Mouse (Mus musculus) layer of hippocampus, adult 2 months (tissue): ENCODE data around the gene Cfap54. TPM values are rescaled to one million over a fixed set of nuclear protein-coding genes. Genes with fewer than 3 reads are reported as not detected.

Experiments
- DNase-seq, 2 experiments: peaks; one replicate each; pipeline ENCODE4 v3.0.0; 2022; ENCODE audit warnings: low spot score in 2 of 2
- H3K27ac ChIP-seq: fragments of 200-600 bp; 2 replicates; pipeline ENCODE4 v1.8.1; 2022
- H3K4me3 ChIP-seq: fragments of 200-600 bp; 2 replicates; pipeline ENCODE4 v1.8.1; 2022; ENCODE audit warnings: mild to moderate bottlenecking
- CTCF ChIP-seq: fragments of 200-600 bp; conservative IDR thresholded peaks from 2 replicates; pipeline ENCODE4 v1.8.1; 2022; ENCODE audit warnings: antibody characterized with exemption, mild to moderate bottlenecking, moderate library complexity
- total RNA-seq, 2 experiments: library from RNA; stranded (reverse); gene quantifications; 2 replicates each; pipeline ENCODE4 v1.2.3; 2021

The Cfap54 gene
- total RNA-seq, 2 experiments from 2014 or later: 20.7 to 22.9 TPM

DNA sequence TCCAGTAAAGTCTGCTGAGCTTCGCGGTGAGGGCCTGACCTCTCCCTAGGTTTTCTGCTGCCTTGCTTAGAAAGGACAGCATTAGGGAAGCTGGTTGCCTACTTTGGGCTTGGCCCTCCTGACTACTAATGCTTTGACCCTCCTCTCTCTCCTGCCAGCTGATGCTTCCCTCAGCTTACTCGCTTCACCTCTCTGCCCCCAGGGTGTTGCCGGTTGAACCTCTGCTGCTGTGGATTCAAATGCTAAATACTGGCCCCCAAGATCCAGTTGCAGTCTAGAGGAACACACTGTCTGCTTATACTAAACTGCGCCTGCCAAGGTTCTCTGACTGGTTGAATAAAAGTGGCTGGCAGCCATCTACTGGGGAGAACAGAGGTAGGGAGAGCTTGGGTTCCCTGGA, 263.2 kb downstream of the Cfap54 start:
- no peak for TF ChIP-seq CTCF
- DNase-seq: no peak
- Histone ChIP-seq H3K4me3 (no peak overlapping the region), H3K27ac (no peak overlapping the region)

DNA sequence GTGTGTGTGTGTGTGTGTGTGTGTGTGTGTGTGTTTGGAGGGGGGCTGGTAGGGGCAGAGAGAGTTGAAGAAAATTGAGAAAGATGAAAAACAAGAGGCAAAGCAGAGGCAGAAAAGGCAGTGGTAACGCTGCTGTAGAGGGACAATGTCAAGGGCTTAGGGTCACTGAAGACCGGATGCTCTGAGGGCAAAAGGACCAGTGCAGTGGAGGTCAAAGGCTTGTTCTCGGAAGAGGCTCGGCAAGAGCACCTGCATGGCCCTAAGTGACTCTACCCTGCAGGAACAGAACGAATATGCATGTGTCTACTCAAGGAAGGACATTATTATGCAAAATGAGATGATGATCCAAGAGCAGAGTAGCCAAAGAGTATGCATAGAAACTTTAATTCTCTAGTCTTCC, 264.5 kb downstream of the Cfap54 start:
- no peak overlapping the region for H3K4me3 ChIP-seq
- TF ChIP-seq CTCF: no peak
- no peak overlapping the region for H3K27ac ChIP-seq
- DNase-seq: no peak

- DNase-seq: no peak
- TF ChIP-seq CTCF: no peak
- Histone ChIP-seq H3K27ac (no peak overlapping the region), H3K4me3 (no peak overlapping the region)
Observed at GRCm38 (mm10) chr10:92810894-92811293, 270.5 kb downstream of the Cfap54 start.

DNA sequence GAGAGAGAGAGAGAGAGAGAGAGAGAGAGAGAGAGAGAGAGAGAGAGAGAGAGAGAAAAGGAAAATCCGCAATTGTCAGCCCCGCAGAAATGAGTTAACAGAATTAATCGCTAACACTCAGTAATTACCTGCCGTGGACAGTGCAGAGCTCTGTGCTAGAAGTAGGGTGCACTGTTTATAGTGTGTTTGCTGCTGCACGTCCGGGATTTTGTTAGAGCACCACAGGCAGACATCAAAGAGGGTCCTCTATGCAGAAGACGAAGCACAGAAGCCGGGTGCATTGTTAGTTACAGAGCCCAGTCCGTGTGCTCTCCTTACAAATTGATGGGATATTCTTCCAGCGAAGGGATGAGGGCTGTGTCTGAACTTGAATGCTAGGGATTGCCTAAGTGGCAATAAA, 289.5 kb downstream of the Cfap54 start:
- no peak for TF ChIP-seq CTCF
- no peak overlapping the region for H3K27ac ChIP-seq
- DNase-seq: no peak
- no peak overlapping the region for H3K4me3 ChIP-seq

GRCm38 (mm10) chr10:92791531-92791900, 289.9 kb downstream of the Cfap54 start:
- Histone ChIP-seq H3K4me3 (no peak overlapping the region), H3K27ac (no peak overlapping the region)
- no peak for TF ChIP-seq CTCF
- no peak for DNase-seq

DNA sequence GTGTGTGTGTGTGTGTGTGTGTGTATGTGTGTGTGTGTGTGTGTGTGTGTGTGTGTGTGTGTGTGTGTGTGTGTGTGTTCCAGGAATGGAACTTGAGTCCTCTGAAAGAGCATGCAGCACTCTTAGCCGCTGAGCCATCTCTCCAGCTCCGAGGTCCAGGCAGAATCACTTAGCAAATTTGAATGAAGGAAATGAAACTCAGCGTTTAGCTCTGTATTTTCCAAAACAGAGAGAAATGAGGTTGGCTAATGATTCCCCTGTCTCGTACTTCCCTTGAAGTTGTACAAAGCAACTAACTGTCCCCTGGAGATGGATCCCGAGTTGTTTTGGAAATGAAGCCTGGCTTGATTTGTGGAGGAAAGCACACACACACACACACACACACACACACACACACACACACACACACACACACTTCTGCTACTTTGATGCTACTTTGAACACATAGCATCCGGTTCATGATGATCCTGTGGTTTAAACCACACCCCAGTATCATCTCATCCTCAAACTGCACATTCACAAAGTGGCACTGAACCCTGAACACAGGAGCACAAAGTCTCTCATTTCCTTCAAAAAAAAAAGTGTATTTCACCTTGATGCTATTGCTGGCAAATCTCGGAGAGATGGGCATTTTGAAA, 290.4 kb downstream of the Cfap54 start:
- DNase-seq: no peak
- TF ChIP-seq CTCF: no peak
- no peak overlapping the region for H3K27ac ChIP-seq
- no peak overlapping the region for H3K4me3 ChIP-seq

GRCm38 (mm10) chr10:92790247-92790646, 291.2 kb downstream of the Cfap54 start:
- DNase-seq: no peak
- Histone ChIP-seq H3K27ac (no peak overlapping the region), H3K4me3 (no peak overlapping the region)
- no peak for TF ChIP-seq CTCF

- no peak overlapping the region for H3K27ac ChIP-seq
- H3K4me3 ChIP-seq: no peak overlapping the region
- no peak for TF ChIP-seq CTCF
- no peak for DNase-seq
Observed at GRCm38 (mm10) chr10:92788410-92789096, 292.9 kb downstream of the Cfap54 start.

GRCm38 (mm10) chr10:92782691-92783090, 298.7 kb downstream of the Cfap54 start:
- TF ChIP-seq CTCF: no peak
- no peak overlapping the region for H3K4me3 ChIP-seq
- no peak for DNase-seq

GRCm38 (mm10) chr10:92754359-92754758, 327.1 kb downstream of the Cfap54 start:
- no peak overlapping the region for H3K4me3 ChIP-seq
- H3K27ac ChIP-seq: no peak overlapping the region
- DNase-seq: no peak
- no peak for TF ChIP-seq CTCF

More at GRCm38 (mm10) chr10:92782691-92783090, 298.7 kb downstream of the Cfap54 start:
- no peak overlapping the region for H3K27ac ChIP-seq

DNA sequence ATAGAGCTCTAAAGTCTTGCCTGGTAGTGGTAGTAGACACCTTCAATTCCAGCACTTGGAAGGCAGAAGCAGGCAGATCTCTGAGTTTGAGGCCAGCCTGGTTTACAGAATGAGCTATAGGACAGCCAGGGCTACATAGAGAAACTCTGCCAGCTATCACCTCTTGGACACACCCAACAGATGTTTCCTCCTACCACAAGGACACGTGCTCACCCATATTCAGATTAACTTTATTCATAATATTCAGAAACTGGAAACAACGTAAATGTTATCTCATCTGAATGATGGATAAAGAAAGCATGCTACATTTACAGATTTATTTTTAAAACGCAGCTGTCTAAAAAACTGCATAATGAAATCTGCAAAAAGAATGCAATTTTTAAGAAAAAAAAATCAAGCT, 351.1 kb downstream of the Cfap54 start:
- TF ChIP-seq CTCF: no peak
- DNase-seq: no peak

GRCm38 (mm10) chr10:92728723-92729122, 352.7 kb downstream of the Cfap54 start:
- no peak for DNase-seq
- TF ChIP-seq CTCF: no peak
- H3K27ac ChIP-seq: no peak overlapping the region
- no peak overlapping the region for H3K4me3 ChIP-seq

More for the DNA sequence above, 351.1 kb downstream of the Cfap54 start:
- Histone ChIP-seq H3K4me3 (no peak overlapping the region), H3K27ac (no peak overlapping the region)

Other genes with a start within 250 kb of the Cfap54 start
- gene Cdk17, start 79.3 kb upstream of the Cfap54 start, total RNA-seq: 100 to 1,000 TPM; 206 to 219 TPM
- 1 to 10 TPM; 8.9 to 9.7 TPM for gene Elk3, start 229.5 kb upstream of the Cfap54 start, total RNA-seq